Mouse (Mus musculus) stomach, postnatal 0 days (tissue): ENCODE data around the gene Dkk3. TPM values are rescaled to one million over a fixed set of nuclear protein-coding genes. Genes with fewer than 3 reads are reported as not detected.

ENCODE experiments used
- ATAC-seq: fragments of 200-750 bp; cut with Nextera tagmentation; 2 replicates; pipeline ENCODE4 v1.8.0; 2017; ENCODE audit not compliant: low FRiP score, low TSS enrichment
- DNase-seq: peaks from one replicate; pipeline ENCODE4 v3.0.0-alpha.2; 2016; ENCODE audit warnings: low spot score
- H3K27ac ChIP-seq: fragments of 300-500 bp; sonication (generic); replicated peaks from 2 replicates; pipeline ENCODE4 v1.5.1; 2014; ENCODE audit warnings: mild to moderate bottlenecking, control low read depth
- H3K27me3 ChIP-seq: fragments of 300-500 bp; sonication (generic); 2 replicates; pipeline ENCODE4 v1.6.1; 2014; ENCODE audit warnings: low read length; ENCODE audit not compliant: control insufficient read depth, insufficient read depth
- H3K36me3 ChIP-seq: fragments of 300-500 bp; sonication (generic); 2 replicates; pipeline ENCODE4 v1.6.1; 2014; ENCODE audit warnings: low read length, mixed read lengths; ENCODE audit not compliant: control insufficient read depth, insufficient read depth
- H3K4me1 ChIP-seq: fragments of 300-500 bp; sonication (generic); replicated peaks from 2 replicates; pipeline ENCODE4 v1.6.1; 2014; ENCODE audit warnings: antibody characterized with exemption; ENCODE audit not compliant: control insufficient read depth, insufficient read depth
- H3K4me2 ChIP-seq: fragments of 300-500 bp; sonication (generic); replicated peaks from 2 replicates; pipeline ENCODE4 v1.6.1; 2014; ENCODE audit warnings: low read depth, mild to moderate bottlenecking, control low read depth, moderate library complexity
- H3K4me3 ChIP-seq: fragments of 300-500 bp; sonication (generic); 2 replicates; pipeline ENCODE4 v1.5.1; 2014; ENCODE audit warnings: low read depth, low read length, control low read depth
- H3K9ac ChIP-seq: fragments of 300-500 bp; sonication (generic); 2 replicates; pipeline ENCODE4 v1.6.1; 2014; ENCODE audit warnings: mild to moderate bottlenecking, low read length, control low read depth, mixed read lengths
- H3K9me3 ChIP-seq: fragments of 300-500 bp; sonication (generic); 2 replicates; pipeline ENCODE4 v1.6.1; 2016; ENCODE audit warnings: low read length; ENCODE audit not compliant: control insufficient read depth
- CTCF ChIP-seq: IDR thresholded peaks from 2 replicates; pipeline ENCODE4 v1.5.1; 2016; ENCODE audit warnings: antibody characterized with exemption, low read depth, mild to moderate bottlenecking, moderate library complexity
- EP300 ChIP-seq: optimal IDR thresholded peaks from 2 replicates; pipeline ENCODE3; 2016; ENCODE audit warnings: antibody characterized with exemption
- WGBS: fragments of 180-500 bp; shearing (Covaris S2); extraction: QIAGEN DNeasy Blood & Tissue Kit; methylation state at CpG from one replicate; pipeline ENCODE4 v1.1.7; 2014; 5-methylcytosine and 5-hydroxymethylcytosine counted together
- polyA plus RNA-seq: library from polyadenylated mRNA; unstranded; fragments of >200 nt; fragmentation: Nextera tagmentation; extraction: Ambion mirVana; gene quantifications from 2 replicates; pipeline ENCODE4 v1.2.1, GENCODE M21; 2015

Gene Dkk3
- polyA plus RNA-seq, 1 experiment from 2014 or later: 40.0 TPM

DNA sequence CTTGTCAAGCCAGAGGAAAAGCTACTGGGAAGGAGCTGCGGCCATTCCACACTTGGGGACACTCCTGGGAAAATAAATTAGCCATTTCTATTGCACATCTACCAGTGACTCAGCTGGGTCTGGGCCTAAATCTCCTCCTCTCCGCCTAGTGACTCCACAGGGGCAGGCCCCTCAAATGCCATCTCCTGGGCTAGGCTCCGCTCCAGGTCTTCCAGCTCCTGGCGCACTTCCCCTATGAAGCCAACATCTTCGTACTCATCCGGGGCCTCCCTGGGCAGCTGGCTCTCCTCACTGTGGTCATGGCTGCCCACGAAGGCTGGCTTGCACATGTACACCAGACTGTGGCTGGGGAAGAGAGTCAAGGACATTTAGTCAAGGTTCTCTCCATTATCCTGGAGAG, 40.8 kb downstream of the Dkk3 start:
- no peaks in the 10 kb centered on the region for H3K27me3 ChIP-seq
- H3K9me3 ChIP-seq: no peaks in the 10 kb centered on the region
- no peak for TF ChIP-seq EP300
- no peak for TF ChIP-seq CTCF
- no peak overlapping the region for H3K9ac ChIP-seq
- WGBS: 81% methylated on average over 7 of the region's 7 CpGs
- no peak overlapping the region for H3K4me2 ChIP-seq
- ATAC-seq (no peak), DNase-seq (no peak)
- H3K4me3 ChIP-seq: no peak overlapping the region
- no peak overlapping the region for H3K27ac ChIP-seq
- H3K4me1 ChIP-seq: no peaks in the 10 kb centered on the region
- no peaks in the 10 kb centered on the region for H3K36me3 ChIP-seq

DNA sequence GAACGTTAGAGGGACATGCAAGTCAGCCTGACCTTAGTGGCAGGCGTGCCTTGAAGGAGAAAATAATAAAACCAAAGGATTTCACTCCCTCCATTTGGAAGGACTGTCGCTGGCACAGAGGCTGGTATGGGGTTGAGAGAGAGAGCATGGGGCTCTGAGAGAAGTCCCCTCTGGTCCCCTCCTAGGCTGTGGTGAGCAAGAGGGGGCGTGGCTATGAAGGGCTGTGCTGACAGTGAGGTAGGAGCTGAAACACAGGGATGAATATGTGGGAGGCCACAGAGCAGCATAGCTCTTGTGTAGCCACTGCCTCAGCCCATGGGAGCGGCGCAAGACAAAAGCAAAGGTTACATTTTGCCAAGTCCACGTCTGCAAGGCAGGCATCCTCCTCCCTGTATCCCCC, 41.4 kb downstream of the Dkk3 start:
- ATAC-seq: no peak
- H3K27me3 ChIP-seq: no peaks in the 10 kb centered on the region
- no peaks in the 10 kb centered on the region for H3K9me3 ChIP-seq
- no peaks in the 10 kb centered on the region for H3K36me3 ChIP-seq
- H3K4me1 ChIP-seq: no peaks in the 10 kb centered on the region
- TF ChIP-seq EP300 (no peak), CTCF (no peak)
- no peak overlapping the region for H3K4me2 ChIP-seq
- no peak overlapping the region for H3K9ac ChIP-seq
- no peak for DNase-seq
- H3K4me3 ChIP-seq: no peak overlapping the region
- no peak overlapping the region for H3K27ac ChIP-seq
- 86% methylated on average over 7 of the region's 7 CpGs for WGBS

DNA sequence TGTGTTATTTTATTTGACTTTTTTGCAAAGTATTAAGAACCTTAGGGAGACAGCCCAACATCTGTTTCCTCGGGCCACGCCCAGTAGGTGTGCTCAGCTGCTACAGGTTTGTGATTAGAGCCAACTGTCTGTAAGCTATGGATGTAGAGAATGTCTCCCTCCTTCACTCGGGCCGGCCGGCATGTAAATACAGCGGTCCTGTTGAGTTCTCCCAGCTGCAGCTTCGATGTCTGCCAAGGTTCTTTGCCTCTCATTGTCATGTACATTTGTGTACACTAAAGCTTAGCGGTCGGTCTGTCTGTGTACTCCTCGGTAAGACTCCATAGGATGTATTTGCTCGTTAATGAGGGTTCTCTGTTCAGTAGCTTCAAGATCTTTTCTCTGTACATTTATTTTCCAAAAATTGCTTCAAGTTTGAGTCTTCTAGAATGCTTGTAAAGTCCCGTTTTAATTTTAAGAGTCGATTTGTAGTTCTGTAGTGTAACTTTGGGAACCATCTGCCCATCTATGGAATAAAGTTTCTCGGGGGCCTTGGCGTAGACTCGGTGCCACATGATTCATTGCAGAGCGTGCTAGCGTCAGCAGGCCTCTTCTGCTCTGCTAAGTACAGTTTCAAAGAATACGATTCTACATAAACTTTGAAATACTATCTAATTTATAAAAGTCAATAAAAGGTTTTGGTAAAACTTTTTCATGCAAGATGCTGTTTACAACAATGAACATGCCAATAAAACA, 48.1 kb downstream of the Dkk3 start:
- H3K9me3 ChIP-seq: no peaks in the 10 kb centered on the region
- peaks cover 21% of the 10 kb centered on the region for H3K36me3 ChIP-seq
- peak; percentile 17 for DNase-seq

DNA sequence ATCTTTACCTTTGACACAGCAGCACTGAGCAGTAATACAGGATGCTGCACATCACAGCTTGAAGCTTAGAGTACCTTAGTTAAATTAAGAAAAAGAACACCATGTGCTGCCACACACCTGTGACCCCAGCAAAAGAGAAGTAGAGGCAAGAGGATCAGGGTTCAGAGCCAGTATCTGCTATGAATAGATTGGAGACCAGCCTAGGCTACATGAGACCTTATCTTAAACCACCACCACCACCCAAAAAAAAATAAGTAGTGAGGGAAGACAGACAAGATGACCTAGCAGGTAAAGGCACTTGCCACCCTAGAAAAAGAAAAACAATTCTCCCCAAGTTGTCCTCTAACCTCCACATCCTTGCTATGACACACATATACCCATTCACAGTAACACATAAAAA, 50.1 kb downstream of the Dkk3 start:
- no peak for DNase-seq
- Histone ChIP-seq H3K27ac (no peak overlapping the region), H3K9ac (no peak overlapping the region), H3K4me1 (no peaks in the 10 kb centered on the region), H3K9me3 (no peaks in the 10 kb centered on the region), H3K36me3 (peaks cover 28% of the 10 kb centered on the region), H3K27me3 (no peaks in the 10 kb centered on the region), H3K4me2 (no peak overlapping the region), H3K4me3 (no peak overlapping the region)
- no peak for TF ChIP-seq CTCF
- TF ChIP-seq EP300: no peak
- no peak for ATAC-seq

More for the DNA sequence above, 48.1 kb downstream of the Dkk3 start:
- ATAC-seq: peak; percentile 31; the same call in 1 of the 2 replicates
- H3K4me1 ChIP-seq: no peaks in the 10 kb centered on the region
- H3K4me3 ChIP-seq: no peak overlapping the region
- peak overlapping the region; percentile 37 for H3K27ac ChIP-seq
- H3K9ac ChIP-seq: no peak overlapping the region
- 41% methylated on average over 19 of the region's 19 CpGs for WGBS
- no peaks in the 10 kb centered on the region for H3K27me3 ChIP-seq
- H3K4me2 ChIP-seq: no peak overlapping the region
- TF ChIP-seq CTCF (no peak), EP300 (no peak)

- Histone ChIP-seq H3K27ac (no peak overlapping the region; the same call in 1 of the 2 replicates), H3K9me3 (no peaks in the 10 kb centered on the region), H3K4me1 (no peaks in the 10 kb centered on the region), H3K9ac (no peak overlapping the region), H3K27me3 (no peaks in the 10 kb centered on the region), H3K4me2 (no peak overlapping the region), H3K4me3 (no peak overlapping the region), H3K36me3 (peaks cover 26% of the 10 kb centered on the region)
- peak; percentile 88 for ATAC-seq
- TF ChIP-seq EP300 (no peak), CTCF (no peak)
- DNase-seq: peak; percentile 68
- WGBS: 62% methylated on average over 5 of the region's 5 CpGs
Observed at GRCm38 (mm10) chr7:112103816-112104215, 55.0 kb downstream of the Dkk3 start.

GRCm38 (mm10) chr7:112102933-112103332, 55.9 kb downstream of the Dkk3 start:
- DNase-seq (no peak), ATAC-seq (peak; percentile 90)
- Histone ChIP-seq H3K27ac (0 out of 2 replicates have a peak overlapping the region, but pooled peaks have one; percentile 30), H3K9me3 (no peaks in the 10 kb centered on the region), H3K4me1 (no peaks in the 10 kb centered on the region), H3K4me2 (no peak overlapping the region), H3K4me3 (no peak overlapping the region), H3K36me3 (peaks cover 24% of the 10 kb centered on the region), H3K9ac (no peak overlapping the region), H3K27me3 (no peaks in the 10 kb centered on the region)
- TF ChIP-seq CTCF: no peak
- TF ChIP-seq EP300: no peak
- 57% methylated on average over 5 of the region's 5 CpGs for WGBS
